Comparison of ENCODE assay signal across 8 mouse cellular contexts in the genomic region with DNA sequence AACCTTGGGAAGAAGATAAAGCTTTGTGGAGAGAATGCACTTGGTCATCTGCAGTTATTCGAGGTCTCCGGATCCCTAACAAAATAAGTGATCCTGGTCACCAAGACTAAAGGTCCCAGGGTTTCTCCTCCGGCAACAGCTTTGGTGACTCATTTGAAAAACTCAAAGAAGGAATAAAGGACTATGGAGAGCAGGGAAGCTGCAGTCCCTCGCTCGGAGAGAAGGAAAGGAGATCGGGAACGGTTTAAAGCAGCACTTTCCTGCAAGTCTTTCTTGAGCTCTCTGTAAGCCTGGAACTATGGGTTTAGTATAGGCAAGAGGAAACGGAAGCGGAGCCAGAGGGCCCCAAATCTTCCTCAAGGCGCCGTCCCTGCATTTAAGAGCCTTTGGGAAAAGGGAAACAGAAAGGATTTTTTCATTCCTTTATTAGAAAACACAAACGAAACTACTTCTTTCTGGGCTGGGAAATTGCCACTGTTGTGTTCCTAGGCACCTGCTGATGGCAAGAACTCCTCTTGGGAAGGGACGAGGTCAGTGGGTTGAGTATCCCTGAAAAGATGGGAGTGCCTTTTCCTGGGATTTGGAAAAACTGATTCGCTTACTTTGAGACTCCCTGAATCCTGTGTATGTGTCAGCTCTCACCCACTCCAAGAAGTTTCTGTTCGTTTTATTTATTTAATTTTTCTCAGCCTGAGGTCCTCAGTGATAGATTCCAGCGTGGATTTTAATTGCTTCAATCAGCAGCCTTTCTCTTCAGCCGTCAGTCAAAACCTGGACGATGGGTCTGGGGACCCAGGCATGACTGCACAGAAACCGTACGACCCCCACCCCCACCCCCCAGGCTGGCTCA. TPM values are rescaled to one million over a fixed set of nuclear protein-coding genes. Genes with fewer than 3 reads are reported as not detected.
DNase-seq lines count a peak whose midpoint lies in the region; ATAC-seq lines count a peak whose summit lies in the region.

No protein-coding gene starts in this region.

- no peak overlapping the region for H3K9ac ChIP-seq in liver, embryonic 12.5 days
- H3K9ac ChIP-seq in hindbrain, embryonic 13.5 days, result peak overlapping the region; percentile 88
- H3K9ac ChIP-seq in neural tube, embryonic 14.5 days (replicated peaks; ENCODE audit: low read depth, low read length), result peak overlapping the region; percentile 81

- ATAC-seq in liver, embryonic 12.5 days, result no peak
- no peak; the same call in 1 of the 2 replicates for ATAC-seq in hindbrain, embryonic 13.5 days (ENCODE audit: low FRiP score)
- peak; percentile 29 for ATAC-seq in neural tube, embryonic 14.5 days (ENCODE audit: low read depth)

- no peak overlapping the region; the same call in 1 of the 2 replicates for H3K4me3 ChIP-seq in liver, embryonic 12.5 days
- H3K4me3 ChIP-seq in hindbrain, embryonic 13.5 days, result peak overlapping the region; percentile 61
- H3K4me3 ChIP-seq in neural tube, embryonic 14.5 days (ENCODE audit: low read depth, low read length), result peak overlapping the region; percentile 46

- no peaks in the 10 kb centered on the region for H3K9me3 ChIP-seq in liver, embryonic 12.5 days (replicated peaks)
- H3K9me3 ChIP-seq in hindbrain, embryonic 13.5 days, result no peaks in the 10 kb centered on the region
- H3K9me3 ChIP-seq in neural tube, embryonic 14.5 days (ENCODE audit: control insufficient read depth, low read length), result no peaks in the 10 kb centered on the region

- DNase-seq in embryo, embryonic 10.5 days (ENCODE audit: low spot score), result peak; percentile 28
- DNase-seq in embryo, embryonic 11 days, result no peak
- no peak for DNase-seq in liver
- no peak for DNase-seq in thymus, postnatal 10 days (ENCODE audit: low spot score in 2 of 2)
- DNase-seq in testis, postnatal 10 days (ENCODE audit: low spot score), result no peak

- peaks cover 100% of the 10 kb centered on the region for H3K27me3 ChIP-seq in liver, embryonic 12.5 days (replicated peaks)
- peaks cover 79% of the 10 kb centered on the region for H3K27me3 ChIP-seq in hindbrain, embryonic 13.5 days
- peaks cover 24% of the 10 kb centered on the region for H3K27me3 ChIP-seq in neural tube, embryonic 14.5 days (ENCODE audit: control insufficient read depth, insufficient read depth, low read length)

- H3K4me1 ChIP-seq in liver, embryonic 12.5 days, result peaks cover 7% of the 10 kb centered on the region
- H3K4me1 ChIP-seq in hindbrain, embryonic 13.5 days (replicated peaks), result peaks cover 43% of the 10 kb centered on the region
- H3K4me1 ChIP-seq in neural tube, embryonic 14.5 days (ENCODE audit: control insufficient read depth, insufficient read depth, low read length), result peaks cover 17% of the 10 kb centered on the region; the same call in 1 of the 2 replicates

- H3K36me3 ChIP-seq in liver, embryonic 12.5 days, result no peaks in the 10 kb centered on the region
- H3K36me3 ChIP-seq in hindbrain, embryonic 13.5 days, result no peaks in the 10 kb centered on the region
- no peaks in the 10 kb centered on the region for H3K36me3 ChIP-seq in neural tube, embryonic 14.5 days (ENCODE audit: control insufficient read depth, insufficient read depth, low read length)

- 8% methylated on average over 20 of the region's 20 CpGs for WGBS in liver, embryonic 12.5 days (ENCODE audit: insufficient replicate concordance)
- WGBS in hindbrain, embryonic 13.5 days, result 3% methylated on average over 20 of the region's 20 CpGs
- WGBS in neural tube, embryonic 14.5 days, result 5% methylated on average over 20 of the region's 20 CpGs

- peak overlapping the region; percentile 57; the same call in 1 of the 2 replicates for H3K4me2 ChIP-seq in liver, embryonic 12.5 days
- peak overlapping the region; percentile 84 for H3K4me2 ChIP-seq in hindbrain, embryonic 13.5 days
- peak overlapping the region; percentile 67 for H3K4me2 ChIP-seq in neural tube, embryonic 14.5 days (ENCODE audit: low read depth, low read length)

- H3K27ac ChIP-seq in liver, embryonic 12.5 days, result no peak overlapping the region
- peak overlapping the region; percentile 98 for H3K27ac ChIP-seq in hindbrain, embryonic 13.5 days
- H3K27ac ChIP-seq in neural tube, embryonic 14.5 days (ENCODE audit: low read depth, low read length), result peak overlapping the region; percentile 96

RNA-seq across cellular contexts. Expression of a gene that starts 0.8 kb away (rescaled TPM):
- not detected in 2 replicates for polyA plus RNA-seq in liver, embryonic 12.5 days (2016; fragmentation: Nextera tagmentation; extraction: Ambion mirVana)
- polyA plus RNA-seq in hindbrain, embryonic 13.5 days (2015; fragmentation: Nextera tagmentation; extraction: Ambion mirVana), result 62.9 and 68.3 TPM in 2 replicates
- polyA plus RNA-seq in neural tube, embryonic 14.5 days (2014; fragmentation: Nextera tagmentation; extraction: Ambion mirVana), result 31.0 and 38.5 TPM in 2 replicates

Comparison
In these comparisons a context has a peak if more than half of its experiments do, and no peak if none do; other contexts are left out.
1. RNA of a gene that starts 0.8 kb away (polyA plus RNA-seq): 62.9 to 68.3 TPM in hindbrain, embryonic 13.5 days and 31.0 to 38.5 TPM in neural tube, embryonic 14.5 days; not detected in liver, embryonic 12.5 days; every median in the first group is over 10 times any median in the second.
2. Peak in every context shown above with its lines, with median percentiles within 50 percentile points of each other: H3K4me2 ChIP-seq.